Mouse (Mus musculus) duodenum, adult 2 months (tissue): ENCODE data around the gene Gm20517. TPM values are rescaled to one million over a fixed set of nuclear protein-coding genes. Genes with fewer than 3 reads are reported as not detected.

Experiments
- polyA plus RNA-seq: library from polyadenylated mRNA; depleted of rRNA; stranded (reverse); fragments of >200 nt; gene quantifications from 2 replicates; pipeline ENCODE4 v1.2.3, GENCODE M21; 2012; ENCODE audit warnings: low replicate concordance; rRNA removed

Gm20517 gene
- polyA plus RNA-seq: 1.2 TPM in 1 of 2 replicates, not detected in the other

DNA sequence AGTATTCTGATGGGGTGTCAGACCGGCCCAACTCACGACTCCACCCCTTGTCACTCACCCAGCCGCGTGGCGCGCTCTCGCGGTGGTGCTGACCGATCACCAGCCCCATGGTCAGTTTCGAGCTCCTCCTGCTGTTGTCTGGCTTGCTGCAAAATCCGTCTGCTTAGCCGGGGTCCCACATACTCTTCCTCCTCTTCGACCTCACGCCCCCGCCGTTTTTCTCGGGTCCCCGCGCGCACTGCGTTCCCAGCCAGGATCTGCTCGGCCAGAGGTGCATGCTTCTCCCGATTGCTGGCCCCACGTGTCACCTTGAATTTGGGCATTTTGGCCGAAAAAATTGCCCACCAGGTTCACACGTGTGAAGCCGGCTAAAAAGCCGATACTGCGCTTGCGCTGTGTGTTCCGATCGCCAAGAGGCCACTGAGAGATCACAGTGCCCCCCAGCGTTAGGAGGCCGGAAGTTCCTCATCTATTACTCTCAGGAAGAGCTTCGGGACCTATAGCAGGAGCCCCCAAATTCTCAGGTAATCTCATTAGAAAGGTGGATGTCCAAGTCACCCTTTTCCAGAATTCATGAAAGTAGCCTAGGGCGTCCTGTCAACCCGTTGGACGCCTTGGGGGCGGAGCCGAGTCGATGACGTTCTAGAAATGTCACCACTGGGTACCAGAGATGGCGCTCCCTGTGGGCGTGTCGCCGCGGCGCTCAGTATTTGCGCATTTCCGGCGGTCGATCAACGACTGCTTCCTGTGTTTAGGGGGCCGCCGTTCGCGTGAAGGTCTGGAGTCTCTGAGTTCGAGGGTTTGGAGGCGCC is at the start of gene Gm20517, which contains the start of the genes Bysl and Med20:
TSS of gene Gm20517 (plus strand) at position 741 of the 812 bp plus-strand sequence.
TSS of gene Bysl (minus strand) at position 644 of the 812 bp plus-strand sequence.
TSS of gene Med20 (plus strand) at position 734 of the 812 bp plus-strand sequence.

DNA sequence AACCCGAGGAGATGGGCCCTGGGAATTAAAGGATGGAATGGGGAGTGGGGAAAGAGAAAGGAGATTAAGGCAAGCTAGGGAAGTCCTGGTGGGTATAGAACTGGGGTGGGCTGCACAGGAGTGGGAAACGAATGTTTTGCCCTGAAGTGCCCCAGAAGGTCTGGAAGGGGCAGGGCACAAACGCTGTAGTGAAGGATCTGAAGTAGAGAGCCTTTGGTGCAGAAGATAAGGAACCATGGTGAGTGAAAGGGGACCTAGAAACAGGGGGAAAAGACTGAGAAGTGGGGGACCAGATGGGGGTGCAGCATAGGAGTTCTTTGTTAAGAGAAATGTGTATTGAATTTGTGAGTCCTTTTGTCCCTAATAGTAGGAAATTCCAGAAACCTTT is 19.3 kb downstream of the Gm20517 start, which contains the start of gene Usp49:
TSS of gene Usp49 (plus strand) at position 13 of the 388 bp plus-strand sequence.

DNA sequence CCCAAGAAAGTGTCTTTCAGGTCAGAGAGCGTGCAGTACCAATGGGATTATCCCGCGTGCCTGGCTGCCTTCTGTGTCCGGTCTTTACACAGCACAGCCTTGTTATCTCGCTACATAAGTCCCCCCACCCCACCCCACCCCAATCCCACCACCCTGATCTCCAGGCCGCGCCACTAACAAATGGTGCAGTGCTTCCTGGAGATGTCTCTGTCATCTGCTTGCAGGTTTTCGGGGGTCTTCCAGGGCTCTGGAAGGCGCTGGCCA is 76.9 kb downstream of the Gm20517 start, which contains the start of gene Tomm6:
TSS of gene Tomm6 (minus strand) at position 43 of the 264 bp plus-strand sequence.

DNA sequence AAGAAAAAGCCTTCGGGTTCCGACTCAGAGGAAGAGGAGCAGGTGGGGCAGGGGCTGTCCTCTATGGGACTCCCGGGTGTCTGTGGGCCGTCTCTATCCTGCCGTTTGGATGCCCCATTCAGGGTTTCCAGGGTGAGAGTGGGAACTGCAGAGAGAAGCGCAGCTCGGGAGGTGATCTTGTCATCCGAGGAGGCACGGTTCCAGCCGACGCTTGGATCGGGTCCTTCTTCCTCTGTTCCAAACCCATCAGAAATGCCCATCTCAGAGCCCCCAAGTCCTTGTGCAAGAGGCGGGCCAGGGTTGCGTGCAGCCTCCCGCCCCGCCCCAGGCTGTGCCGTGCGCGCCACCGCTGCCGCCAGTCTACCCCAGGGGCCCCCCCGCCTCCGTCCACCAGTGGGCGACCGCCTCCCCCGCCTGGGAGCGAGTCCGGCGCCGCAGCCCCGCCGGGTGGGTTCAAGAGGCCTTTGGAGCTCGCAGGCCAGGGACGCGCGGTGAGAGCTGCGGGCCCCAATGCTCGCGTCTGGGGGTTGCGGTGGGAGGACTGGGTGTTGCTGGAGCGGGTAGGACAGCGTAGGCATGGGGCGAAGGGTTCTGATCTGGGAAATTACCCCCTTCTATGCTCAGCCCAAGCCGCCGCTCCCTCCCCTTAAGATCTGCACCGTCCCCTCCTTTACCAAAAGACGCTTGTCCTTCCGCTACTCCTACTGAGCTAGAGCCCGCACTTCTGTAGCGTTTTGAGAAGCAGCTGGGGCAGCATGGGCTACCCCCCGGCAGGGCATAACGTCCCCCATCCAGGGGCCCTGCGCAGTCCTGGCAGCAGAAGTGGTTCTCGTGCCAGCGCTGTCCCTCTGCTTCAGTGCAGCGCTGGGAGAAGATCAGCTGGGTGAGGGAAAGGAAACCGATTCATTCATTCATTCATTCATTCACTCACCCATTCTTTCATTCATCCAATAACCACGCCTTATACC is 77.5 kb downstream of the Gm20517 start, which contains the start of gene Frs3:
TSS of gene Frs3 (plus strand) at position 423 of the 968 bp plus-strand sequence.

DNA sequence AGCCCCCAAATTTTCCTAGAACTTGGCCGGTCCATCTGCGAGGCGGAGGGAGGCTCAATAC is 82.9 kb downstream of the Gm20517 start, which contains the start of gene Gm21981:
TSS of gene Gm21981 (minus strand) at position 14 of the 61 bp plus-strand sequence.

DNA sequence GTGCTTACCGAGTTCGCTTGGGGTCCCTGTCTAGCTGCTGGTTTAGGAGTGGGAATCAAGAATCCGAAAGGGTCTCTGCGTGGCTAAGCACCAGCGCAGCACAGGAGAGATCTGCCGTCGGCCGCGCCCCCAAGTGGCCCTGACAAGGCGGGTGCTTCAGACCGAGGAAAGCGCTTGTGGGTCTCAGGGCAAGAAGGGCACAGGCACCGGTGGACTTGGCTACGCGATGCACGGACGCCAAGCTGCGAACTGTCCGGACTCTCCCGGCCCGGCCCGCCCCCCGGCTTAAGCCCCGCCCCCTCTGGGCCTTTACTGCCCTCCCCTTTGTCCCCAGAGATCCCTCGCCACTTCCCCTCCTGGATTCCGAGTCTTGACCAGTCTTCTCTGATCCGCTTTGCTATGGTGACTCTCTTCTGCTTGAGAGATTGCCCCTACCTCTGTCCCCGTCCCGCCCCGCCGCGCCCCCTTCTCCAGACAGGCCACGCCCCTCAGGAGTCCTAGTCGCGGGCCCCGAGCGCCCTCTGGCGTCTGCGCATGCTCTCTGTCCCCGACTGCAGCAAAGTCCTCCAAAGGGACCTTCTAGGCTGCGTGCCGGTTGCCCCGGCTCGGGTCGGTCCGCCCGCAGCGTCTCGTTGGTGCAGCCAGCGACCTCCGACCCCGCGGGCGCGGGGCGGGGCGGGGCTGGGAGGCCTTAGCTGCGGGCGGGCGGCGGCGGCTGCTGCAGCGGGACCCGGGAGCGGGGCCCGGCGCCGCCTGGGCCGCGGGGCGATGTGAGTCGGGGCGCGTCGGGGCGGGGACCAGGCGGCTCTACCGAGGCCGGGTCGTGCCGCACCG is 83.3 kb downstream of the Gm20517 start, which contains the start of gene Prickle4:
TSS of gene Prickle4 (minus strand) at position 234 of the 834 bp plus-strand sequence.

DNA sequence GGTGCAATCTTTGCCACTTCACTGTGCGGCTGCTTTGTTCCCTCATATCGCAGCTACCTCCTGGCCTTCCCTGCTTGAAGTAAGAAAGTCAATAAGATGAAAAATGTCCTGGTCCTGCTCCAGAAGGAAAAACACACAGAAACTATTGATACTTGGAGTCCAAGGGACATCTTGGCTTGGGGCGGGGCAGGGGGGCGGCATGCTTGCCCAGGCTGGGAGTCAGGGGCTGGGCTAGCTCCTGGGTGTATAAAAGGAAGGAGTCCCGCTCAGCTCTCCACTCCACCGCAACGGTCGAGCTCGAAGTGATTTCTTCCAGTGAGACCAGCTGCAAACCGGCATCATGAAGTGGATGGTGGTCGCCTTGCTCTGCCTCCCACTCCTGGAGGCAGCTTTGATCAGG is 115.2 kb downstream of the Gm20517 start, which contains the start of gene Pgc:
TSS of gene Pgc (plus strand) at position 277 of the 400 bp plus-strand sequence.

Other genes starting within 250 kb of the Gm20517 start
- 9.9 and 14.2 TPM in 2 replicates for gene Mrps10, start 242.7 kb upstream of the Gm20517 start, polyA plus RNA-seq
- 0.61 and 1.0 TPM in 2 replicates for gene Guca1b, start 226.2 kb upstream of the Gm20517 start, polyA plus RNA-seq
- gene Guca1a, start 211.0 kb upstream of the Gm20517 start, polyA plus RNA-seq: 2.0 and 4.0 TPM in 2 replicates
- 12.2 and 21.8 TPM in 2 replicates for gene AI661453, start 175.0 kb upstream of the Gm20517 start, polyA plus RNA-seq
- 0.13 and 0.34 TPM in 2 replicates for gene 1700001C19Rik, start 174.2 kb upstream of the Gm20517 start, polyA plus RNA-seq
- 7.9 and 9.1 TPM in 2 replicates for gene Taf8, start 109.3 kb upstream of the Gm20517 start, polyA plus RNA-seq
- gene Ccnd3, start 106.5 kb upstream of the Gm20517 start, polyA plus RNA-seq: 58.8 and 63.9 TPM in 2 replicates
- gene Bysl, start 97 bp upstream of the Gm20517 start, polyA plus RNA-seq: 3.6 and 4.3 TPM in 2 replicates
- 7.5 and 8.3 TPM in 2 replicates for gene Med20, start within 50 bp of the Gm20517 start, polyA plus RNA-seq
- gene Usp49, start 19.1 kb downstream of the Gm20517 start, polyA plus RNA-seq: 3.6 and 7.2 TPM in 2 replicates
- gene Tomm6, start 76.8 kb downstream of the Gm20517 start, polyA plus RNA-seq: 98.8 and 100 TPM in 2 replicates
- gene Frs3, start 77.4 kb downstream of the Gm20517 start, polyA plus RNA-seq: 18.0 and 22.9 TPM in 2 replicates
- 0.29 and 0.65 TPM in 2 replicates for gene Gm21981, start 82.9 kb downstream of the Gm20517 start, polyA plus RNA-seq
- 0.51 and 7.3 TPM in 2 replicates for gene Prickle4, start 83.1 kb downstream of the Gm20517 start, polyA plus RNA-seq
- 29.9 and 498 TPM in 2 replicates for gene Pgc, start 115.3 kb downstream of the Gm20517 start, polyA plus RNA-seq
- gene Tfeb, start 125.4 kb downstream of the Gm20517 start, polyA plus RNA-seq: 54.2 and 66.7 TPM in 2 replicates
- gene Mdfi, start 223.1 kb downstream of the Gm20517 start, polyA plus RNA-seq: 12.9 and 13.0 TPM in 2 replicates